ENCODE assay signal across 8 mouse cellular contexts in the genomic region with DNA sequence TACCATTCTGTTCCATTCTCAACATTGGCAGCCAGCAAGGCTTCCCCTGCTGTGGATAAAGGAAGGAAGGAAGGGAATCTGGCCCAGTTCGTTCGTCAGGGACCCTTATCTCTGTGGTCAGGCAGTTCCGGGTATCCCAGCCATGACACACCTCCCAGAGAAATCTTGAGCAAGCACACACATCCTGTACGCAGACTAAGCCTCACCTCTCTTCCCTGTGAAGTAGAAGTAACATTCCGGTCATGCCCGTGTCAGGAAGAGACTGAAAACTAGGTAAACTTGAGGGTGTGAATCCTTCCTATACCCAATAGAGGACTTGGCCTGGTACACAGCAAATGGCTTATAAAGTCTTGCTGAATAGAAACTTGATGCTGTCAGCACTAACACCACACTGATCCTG. TPM values are rescaled to one million over a fixed set of nuclear protein-coding genes. Genes with fewer than 3 reads are reported as not detected.
DNase-seq lines count a peak whose midpoint lies in the region; ATAC-seq and TF ChIP-seq lines count a peak whose summit lies in the region.

No protein-coding gene starts in this region.

- peak; percentile 60 for DNase-seq in c-Kit-positive CD71-positive TER-119-negative erythroid progenitor cells, embryonic 14.5 days (ENCODE audit: low read depth)
- no peak for DNase-seq in intestine, embryonic 14.5 days (ENCODE audit: low spot score)
- peak; percentile 84 to 89 for DNase-seq in lung, adult 18-20 months
- no peak for DNase-seq in layer of hippocampus, postnatal 10 days (ENCODE audit: low spot score in 2 of 2)
- no peak for DNase-seq in adipocyte (ENCODE audit: low spot score)
- DNase-seq in thymus, postnatal 36 days: no peak
- DNase-seq in urinary bladder, postnatal 25 days (ENCODE audit: low spot score): no peak

- H3K4me1 ChIP-seq in intestine, embryonic 14.5 days (replicated peaks; ENCODE audit: control insufficient read depth, insufficient read depth, low read length): peaks cover 60% of the 10 kb centered on the region

- no peak overlapping the region for H3K4me2 ChIP-seq in intestine, embryonic 14.5 days (ENCODE audit: low read length)

- no peak overlapping the region for H3K4me3 ChIP-seq in C2C12 (ENCODE audit: insufficient read depth, poor library complexity, severe bottlenecking)
- H3K4me3 ChIP-seq in intestine, embryonic 14.5 days (ENCODE audit: low read depth, low read length): no peak overlapping the region

- H3ac ChIP-seq in C2C12 (ENCODE audit: control insufficient read depth, insufficient read length, low read depth): peak overlapping the region; percentile 21

- no peaks in the 10 kb centered on the region for H3K27me3 ChIP-seq in C2C12 (ENCODE audit: control insufficient read depth, insufficient read depth, insufficient read length)
- H3K27me3 ChIP-seq in intestine, embryonic 14.5 days (replicated peaks; ENCODE audit: control insufficient read depth, insufficient read depth, low read length): no peaks in the 10 kb centered on the region

- WGBS in intestine, embryonic 14.5 days: 43% methylated on average over 6 of the region's 6 CpGs

- H3K79me3 ChIP-seq in C2C12 (ENCODE audit: low read depth): peaks cover 79% of the 10 kb centered on the region

- H3K79me2 ChIP-seq in C2C12 (ENCODE audit: control insufficient read depth, insufficient read depth): peaks cover 100% of the 10 kb centered on the region

- no peak for ATAC-seq in intestine, embryonic 14.5 days (replicated peaks; ENCODE audit: low FRiP score, low TSS enrichment, low read depth)

- TF ChIP-seq CTCF in C2C12 (IDR thresholded peaks at IDR 0.05; ENCODE audit: control insufficient read depth, insufficient read depth, insufficient read length): no peak

- H3K9ac ChIP-seq in intestine, embryonic 14.5 days (ENCODE audit: low read length): no peak overlapping the region

- H3K36me3 ChIP-seq in C2C12 (ENCODE audit: control insufficient read depth, insufficient read depth): peaks cover 13% of the 10 kb centered on the region
- no peaks in the 10 kb centered on the region for H3K36me3 ChIP-seq in intestine, embryonic 14.5 days (ENCODE audit: control insufficient read depth, insufficient read depth, low read length)

- peak overlapping the region; percentile 9; the same call in 1 of the 2 replicates for H3K27ac ChIP-seq in intestine, embryonic 14.5 days (ENCODE audit: low read depth)

- no peaks in the 10 kb centered on the region for H3K9me3 ChIP-seq in intestine, embryonic 14.5 days (ENCODE audit: control insufficient read depth, low read length)

TF ChIP-seq in C2C12, 6 proteins besides CTCF, POLR2A, EP300 and RAD21:
- TF ChIP-seq MAX (IDR thresholded peaks at IDR 0.05): peak; percentile 16
- TF ChIP-seq CEBPB (IDR thresholded peaks at IDR 0.05; ENCODE audit: low read depth): peak; percentile 52
- no peak for TF ChIP-seq MYOG (IDR thresholded peaks at IDR 0.05; ENCODE audit: control insufficient read depth, extremely low read depth, insufficient read length)

RNA-seq across cellular contexts. Expression of a gene that starts 21.9 kb away (rescaled TPM):
- polyA plus RNA-seq in C2C12 (2012; fragmentation: generic; extraction: Trizol): 27.9 TPM
- polyA plus RNA-seq in intestine, embryonic 14.5 days (2014; fragmentation: Nextera tagmentation; extraction: Ambion mirVana): 111 and 115 TPM in 2 replicates
- total RNA-seq in layer of hippocampus, postnatal 10 days (2021): 10 to 100 TPM; 43.8 to 49.7 TPM

Comparison
In these comparisons a context has a peak if more than half of its experiments do, and no peak if none do; other contexts are left out.
1. DNase-seq: peak in c-Kit-positive CD71-positive TER-119-negative erythroid progenitor cells, embryonic 14.5 days (single experiment) and lung, adult 18-20 months (2 of 2); none in intestine, embryonic 14.5 days (single experiment), layer of hippocampus, postnatal 10 days (0 of 2), adipocyte (single experiment), thymus, postnatal 36 days (0 of 2) and urinary bladder, postnatal 25 days (single experiment).